Mouse (Mus musculus): Measurements from ENCODE around the gene Myrip.
"Not testable (repeated sequence)": the region's sequence is repeated elsewhere in the genome, so short reads cannot be mapped to it uniquely, and the experiment has no call there.

The Myrip gene

DNA sequence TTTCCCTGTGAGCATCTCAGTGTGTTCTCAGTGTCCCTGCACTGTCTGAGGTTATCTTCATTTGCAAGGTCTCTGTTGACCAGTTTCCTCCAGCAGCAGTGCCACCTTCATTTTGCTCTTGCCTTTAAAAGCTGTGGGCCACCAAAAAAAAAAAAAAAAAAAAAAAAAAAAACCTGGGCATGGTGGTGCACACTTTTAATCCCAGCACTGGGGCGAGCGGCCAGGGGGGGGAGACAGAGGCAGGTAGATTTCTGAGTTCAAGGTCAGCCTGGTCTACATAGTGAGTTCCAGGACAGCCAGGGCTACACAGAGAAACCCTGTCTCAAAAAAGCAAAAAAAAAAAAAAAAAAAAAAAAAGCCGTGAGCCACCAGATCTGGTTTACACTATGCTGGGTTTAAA lies 29.7 kb downstream of the Myrip start:
- DNase-seq (ENCODE audit: low read depth, low spot score) = not testable (repeated sequence)

DNA sequence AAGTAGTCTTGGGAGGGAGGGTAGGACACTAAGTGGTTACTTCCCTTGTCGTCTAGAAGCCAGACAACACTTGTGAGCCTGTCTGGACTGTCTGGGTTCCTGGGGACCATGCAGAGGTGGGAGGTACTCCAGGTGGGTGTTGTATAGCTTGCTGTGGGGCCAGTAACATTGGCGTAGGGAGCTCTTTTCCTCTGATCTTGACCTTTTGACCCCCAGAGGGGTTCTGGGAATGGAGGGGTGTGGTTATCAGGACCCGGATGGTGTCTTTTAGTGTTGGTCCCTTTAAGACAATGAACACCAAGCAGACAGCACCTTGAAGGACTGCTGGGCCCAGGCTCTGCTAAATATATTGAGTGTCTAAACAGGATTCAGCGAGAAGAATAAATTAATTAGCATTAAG lies 36.9 kb downstream of the Myrip start:
- no peak for DNase-seq (ENCODE audit: low read depth, low spot score)

DNA sequence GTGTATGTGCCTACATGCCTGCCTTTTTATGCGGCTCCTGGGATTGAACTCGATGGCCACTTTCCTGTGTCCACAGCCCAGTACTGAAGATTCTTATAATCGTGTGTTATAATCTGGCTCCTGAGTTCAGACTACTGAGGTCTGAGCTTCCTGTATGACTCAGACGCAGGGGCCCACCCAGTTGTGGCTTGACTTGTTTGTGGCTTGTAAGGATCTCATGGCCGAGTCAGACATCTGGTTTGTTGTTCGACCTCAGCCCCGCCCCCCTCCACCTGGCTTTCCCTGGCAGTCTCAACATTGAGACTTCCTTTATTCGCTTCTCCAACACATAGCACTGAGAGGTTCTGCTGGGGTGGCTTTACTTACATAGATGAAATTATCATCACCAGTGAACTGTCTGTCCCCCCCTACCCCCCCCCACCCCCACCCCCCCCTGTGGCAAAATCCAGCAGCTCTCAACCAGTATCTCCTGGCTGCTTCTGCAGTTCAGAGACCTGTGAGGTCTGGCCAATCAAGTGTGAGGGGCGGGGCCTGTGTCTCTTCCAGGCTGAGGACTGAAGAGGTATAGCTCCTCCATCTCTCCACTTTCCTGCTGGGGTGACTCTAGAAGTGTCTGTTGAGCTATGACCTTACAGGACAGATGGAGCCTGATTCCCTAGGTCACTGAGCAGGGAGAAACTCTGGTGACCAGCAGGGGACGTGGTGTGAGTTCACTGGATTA lies 38.8 kb downstream of the Myrip start:
- no peak for DNase-seq (ENCODE audit: low read depth, low spot score)

DNA sequence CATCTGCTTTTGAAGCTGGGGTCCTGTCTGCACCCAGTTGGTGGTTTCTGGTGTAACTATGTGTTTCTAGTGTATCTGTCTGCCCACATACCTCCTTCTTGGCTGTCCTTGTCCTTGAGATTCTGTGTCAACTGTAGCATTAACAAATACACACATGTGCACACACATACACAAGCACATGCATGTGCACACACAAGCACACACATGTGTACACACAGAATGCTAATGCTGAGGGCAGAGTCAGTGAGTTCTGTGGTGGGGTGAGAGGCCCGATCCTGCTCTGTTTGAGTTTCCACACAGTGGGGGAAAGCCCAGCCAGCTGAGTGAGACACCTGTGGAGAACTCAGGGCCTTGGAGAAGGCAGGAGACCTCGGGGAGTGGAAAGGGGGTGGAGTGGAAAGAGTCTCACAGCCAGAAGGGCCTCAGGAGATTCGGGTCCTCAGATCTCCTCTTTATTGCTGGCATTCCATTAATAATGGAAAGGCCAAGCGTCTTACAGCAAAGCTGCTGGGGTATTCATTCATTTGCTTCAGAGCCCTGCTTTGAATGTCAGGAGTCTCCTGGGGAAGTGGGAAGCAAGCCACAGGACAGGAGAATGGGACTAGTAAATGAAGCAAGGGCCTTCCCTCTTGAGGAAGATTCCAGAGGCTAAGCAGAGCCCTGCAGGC lies 41.9 kb downstream of the Myrip start:
- no peak for DNase-seq (ENCODE audit: low read depth, low spot score)

DNA sequence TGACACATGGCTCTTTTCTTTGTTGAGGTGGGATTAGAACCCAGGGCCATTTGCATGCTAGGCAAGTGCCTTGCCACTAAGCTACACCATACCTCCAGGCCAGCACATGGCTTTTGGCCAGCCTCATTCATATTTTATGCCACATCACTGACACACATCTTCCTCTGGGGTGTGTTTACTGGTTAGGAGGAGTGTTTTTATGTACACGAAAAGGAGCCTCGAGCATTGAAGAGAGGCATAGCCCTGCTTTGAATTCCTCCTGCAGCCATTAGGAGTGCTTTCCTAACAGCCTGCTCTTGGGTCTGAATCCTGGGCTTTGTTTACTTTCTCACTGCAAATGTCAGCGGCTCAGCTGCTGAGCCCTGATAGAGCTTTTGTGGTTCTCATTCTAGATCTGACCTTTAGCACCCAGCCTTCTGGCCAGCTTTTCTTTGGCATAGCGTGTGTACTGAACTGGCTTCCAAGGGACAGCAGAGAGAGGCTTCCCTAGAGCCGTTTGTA lies 44.4 kb downstream of the Myrip start:
- peak; percentile 23 for DNase-seq (ENCODE audit: low read depth, low spot score)

DNA sequence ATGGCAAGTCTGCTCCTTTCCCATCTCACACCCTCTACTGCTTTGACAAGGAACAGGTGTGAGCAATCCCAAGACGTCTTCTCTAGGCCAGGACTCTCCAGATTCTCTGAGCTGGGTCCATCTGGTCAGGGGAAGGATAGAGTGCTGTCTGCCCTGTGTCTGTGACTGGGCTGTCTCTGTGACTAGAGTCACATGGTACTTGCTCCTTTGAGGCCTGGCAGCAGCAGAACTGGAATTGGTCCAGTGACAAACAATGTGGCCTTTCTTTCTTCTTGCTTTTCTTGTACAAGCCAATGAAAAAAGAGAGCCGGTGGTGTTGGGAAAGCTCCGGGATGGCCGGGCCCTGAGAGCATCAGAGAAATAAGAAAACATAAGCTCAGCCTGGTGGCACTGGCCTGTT lies 47.8 kb downstream of the Myrip start:
- no peak for DNase-seq (ENCODE audit: low read depth, low spot score)

DNA sequence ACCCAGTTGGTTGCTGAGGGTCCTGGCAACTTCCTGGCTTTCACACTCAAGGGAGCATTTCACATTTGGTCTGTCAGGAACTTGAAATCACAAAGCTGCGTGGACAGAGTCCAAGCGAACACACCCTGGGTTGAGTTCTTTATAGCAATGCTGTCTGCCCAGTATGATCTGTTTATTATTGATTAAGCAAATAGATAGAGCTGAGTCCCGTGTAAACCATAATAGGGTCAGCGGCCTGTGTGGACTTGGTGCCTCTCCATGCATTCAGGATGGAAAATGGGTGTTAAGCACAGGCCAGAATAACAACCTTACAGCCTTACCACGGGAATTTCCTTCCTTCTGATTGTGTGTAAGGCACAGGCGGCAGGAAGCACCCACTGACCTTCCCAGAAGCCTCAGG lies 49.0 kb downstream of the Myrip start:
- DNase-seq (ENCODE audit: low read depth, low spot score) = no peak

DNA sequence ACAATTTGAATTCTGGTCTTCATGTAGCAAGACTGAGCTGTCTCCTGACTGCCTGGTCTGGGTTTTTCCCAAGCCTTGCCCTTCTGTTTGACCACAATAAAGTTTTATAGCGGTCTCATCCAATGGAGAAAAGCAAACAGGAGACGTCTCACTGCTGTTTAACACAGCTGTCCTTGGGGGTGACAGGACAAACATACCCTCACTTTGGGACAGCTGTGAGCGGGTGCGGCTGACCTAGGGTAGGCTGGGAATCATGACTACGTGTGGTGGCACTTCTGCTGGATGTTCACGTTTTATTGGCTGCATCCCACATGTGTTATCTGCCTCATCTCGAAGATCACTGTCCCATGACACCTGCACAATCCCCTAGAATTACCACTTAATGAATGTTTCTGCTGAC lies 49.7 kb downstream of the Myrip start:
- no peak for DNase-seq (ENCODE audit: low read depth, low spot score)

DNA sequence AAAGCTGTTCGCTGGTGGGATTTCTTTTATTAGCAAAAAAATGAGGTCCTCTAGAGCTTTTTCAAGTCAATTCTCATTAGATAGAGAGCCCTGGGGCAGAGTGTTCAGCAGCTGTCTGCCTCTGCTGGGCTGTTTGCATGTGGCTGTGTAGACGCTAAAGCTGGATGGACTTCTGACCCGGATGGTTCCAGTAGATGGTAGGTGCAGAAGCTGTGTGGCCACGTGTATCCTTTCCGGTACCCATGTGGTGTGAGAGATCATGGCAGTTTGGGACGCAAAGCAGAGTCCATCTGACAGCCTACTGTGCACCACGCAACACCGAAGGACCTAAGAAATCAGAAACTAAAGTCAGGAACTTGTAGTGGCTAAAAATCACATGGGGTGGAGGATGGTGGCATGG lies 50.2 kb downstream of the Myrip start:
- DNase-seq (ENCODE audit: low read depth, low spot score) = no peak

DNA sequence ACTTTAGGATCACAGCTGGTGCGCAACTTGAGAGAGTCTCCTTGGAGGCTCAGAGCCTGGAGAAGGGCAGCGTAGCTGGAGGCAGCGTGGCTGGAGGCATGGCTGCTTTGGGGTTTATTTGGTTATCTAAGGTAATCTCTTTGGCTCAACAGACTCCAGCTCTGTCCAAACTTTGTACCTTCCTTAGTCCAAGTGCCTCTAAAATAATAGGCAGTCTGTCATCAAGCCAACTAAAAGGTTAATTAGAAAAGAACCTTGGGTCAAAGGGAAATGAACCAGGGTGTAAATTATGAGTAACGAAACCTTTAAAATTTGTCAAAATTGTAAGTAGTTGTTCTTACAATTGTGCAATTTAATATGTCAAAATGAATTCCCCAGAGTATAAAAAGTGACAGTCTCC lies 51.7 kb downstream of the Myrip start:
- DNase-seq (ENCODE audit: low read depth, low spot score) = no peak

DNA sequence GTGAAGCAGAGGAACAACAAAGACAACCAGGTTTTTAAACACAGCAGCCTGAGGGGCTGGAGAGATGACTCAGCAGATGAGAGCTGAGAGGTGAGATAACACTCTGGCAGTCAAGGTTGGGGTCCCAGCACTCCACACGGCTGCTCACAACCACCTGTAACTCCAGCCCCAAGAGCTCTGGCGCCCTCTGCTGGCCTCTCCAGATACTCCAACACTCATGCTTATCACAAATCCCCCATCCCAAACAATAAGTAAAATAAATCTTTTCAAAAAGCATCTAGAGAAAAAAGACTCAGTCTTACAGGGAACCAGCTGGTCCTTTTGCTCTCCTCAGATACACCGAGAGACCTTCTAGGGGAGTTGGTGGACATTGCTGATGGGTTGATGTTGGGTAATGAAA lies 52.7 kb downstream of the Myrip start:
- no peak for DNase-seq (ENCODE audit: low read depth, low spot score)

DNA sequence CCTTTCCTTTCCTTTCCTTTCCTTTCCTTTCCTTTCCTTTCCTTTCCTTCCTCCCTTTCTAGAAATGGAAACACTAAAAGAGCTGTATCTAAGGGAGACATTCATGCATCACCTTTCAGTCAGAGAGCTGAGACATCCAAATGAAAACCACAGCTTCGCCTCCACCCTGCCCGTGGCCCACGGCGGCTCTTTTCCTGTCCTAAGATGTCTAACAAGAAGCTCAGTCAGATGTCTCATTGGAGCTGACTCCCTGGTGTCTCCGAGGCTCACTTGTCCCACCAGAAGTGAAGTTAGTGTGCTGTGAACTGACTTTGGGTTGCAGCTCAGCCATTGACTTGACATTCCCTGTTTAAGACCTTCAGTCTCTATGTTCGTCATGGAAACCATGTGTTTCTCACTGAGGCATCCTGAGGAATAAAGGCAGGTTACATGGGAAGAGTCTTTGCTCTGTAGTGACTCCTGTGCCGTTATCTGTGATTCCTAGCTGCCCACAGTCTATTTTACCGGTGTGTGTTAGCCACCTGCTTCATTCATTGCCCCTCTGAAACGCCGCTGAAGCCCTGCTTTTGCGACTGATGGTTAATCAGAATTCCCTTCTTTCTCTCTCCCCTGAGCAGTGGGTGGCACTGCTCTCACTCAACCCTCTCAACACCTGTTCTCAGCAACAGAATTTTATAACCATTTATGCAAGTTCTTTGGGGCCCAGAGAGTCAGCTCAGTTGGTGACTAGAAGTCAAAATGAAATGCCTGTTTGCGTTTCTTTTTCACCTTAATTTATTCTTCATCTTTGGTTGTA lies 53.4 kb downstream of the Myrip start:
- no peak for DNase-seq (ENCODE audit: low read depth, low spot score)

DNA sequence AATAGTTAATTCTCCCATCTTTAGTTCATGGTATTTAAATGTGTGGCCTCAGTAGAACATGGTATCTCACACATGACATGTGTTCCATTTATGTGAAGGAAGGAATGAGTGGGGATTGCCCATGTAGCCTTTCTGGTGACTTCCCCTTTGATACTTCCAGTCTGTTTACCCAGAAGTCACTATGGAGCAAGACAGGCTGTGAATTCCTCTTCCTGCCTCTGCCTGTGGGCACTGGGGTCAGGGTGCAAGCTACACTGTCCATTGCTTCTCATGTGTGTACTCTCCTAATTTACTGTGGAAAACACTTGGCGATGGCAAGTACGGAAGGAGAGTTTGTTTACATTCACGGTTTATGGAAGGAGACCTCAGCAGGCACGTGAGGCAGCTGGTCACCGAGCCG lies 55.2 kb downstream of the Myrip start:
- DNase-seq (ENCODE audit: low read depth, low spot score) = no peak

DNA sequence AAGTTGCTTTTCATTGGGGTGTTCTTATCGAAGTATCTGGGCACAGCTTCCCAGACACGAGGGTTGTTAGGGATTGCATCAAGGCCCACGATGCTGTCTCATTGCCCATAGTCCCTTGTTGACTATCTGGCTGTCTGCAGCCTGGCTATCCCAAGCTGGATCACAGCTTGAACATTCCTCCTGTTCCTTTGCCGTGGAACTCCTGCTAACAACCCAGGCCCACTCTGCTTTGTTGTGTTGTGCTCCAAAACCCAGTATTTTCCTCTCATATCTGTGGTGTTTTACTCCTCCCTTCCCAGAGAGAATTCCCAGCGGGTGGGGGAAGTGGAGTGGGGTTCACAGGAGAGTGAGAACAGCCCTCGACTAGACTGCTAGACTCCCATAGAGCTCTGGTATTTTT lies 56.7 kb downstream of the Myrip start:
- DNase-seq (ENCODE audit: low read depth, low spot score) = no peak

DNA sequence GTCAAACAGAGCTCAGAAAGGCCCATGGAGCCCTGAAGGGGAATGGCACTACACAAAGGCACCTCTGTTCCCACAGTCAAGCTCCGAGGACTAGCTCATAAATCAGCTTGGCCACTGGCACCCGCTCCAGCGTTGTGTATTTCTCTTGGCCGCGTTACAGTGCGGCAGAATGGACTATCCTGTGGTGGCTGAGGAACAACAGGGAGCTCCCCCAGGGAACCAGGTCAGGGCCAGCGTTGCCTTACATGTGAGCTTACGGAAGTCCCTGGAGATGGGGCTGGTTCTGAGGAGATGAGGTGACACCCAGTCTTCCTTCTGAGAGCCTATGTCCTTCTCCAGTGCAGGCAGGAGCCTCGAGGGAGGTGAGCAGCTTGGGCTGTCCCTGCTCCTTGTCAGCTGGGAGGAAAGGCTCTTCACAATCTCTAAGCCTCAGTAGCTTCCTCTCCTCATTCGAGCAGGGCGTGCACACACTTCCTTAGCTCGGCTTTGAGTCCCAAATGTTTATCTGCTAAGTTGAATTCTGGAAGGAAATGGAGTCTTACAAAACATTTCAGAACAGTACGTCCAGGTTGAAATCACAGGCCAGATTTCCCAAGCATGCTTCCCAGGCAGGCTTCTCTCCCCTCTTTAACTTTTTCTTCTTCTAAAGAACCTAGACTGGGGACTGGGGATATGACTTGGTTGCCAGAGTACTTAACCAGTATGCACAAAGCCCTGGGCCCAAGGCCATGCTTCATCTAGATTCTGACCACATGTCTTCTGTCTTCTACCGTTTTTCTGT lies 59.3 kb downstream of the Myrip start:
- DNase-seq (ENCODE audit: low read depth, low spot score) = peak; percentile 76

DNA sequence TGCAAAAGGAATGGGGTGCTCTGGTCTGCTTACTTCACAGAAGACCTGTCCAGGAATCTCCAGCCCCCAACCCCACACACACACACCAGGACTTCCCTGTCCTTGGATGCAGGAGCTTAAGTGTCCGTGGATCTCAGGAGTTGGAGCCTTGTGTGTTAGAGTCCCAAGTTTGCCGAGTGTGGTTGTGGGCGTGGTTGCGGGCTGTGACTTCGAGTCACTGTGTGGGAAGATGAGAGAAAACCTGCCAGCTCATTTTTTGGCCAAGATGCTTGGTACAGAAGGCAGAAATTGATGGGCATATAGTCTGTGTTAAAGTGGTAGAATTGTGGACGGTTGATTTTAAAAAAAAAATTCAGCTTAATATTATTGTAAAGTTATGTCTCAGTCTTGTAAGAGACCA lies 60.3 kb downstream of the Myrip start:
- no peak for DNase-seq (ENCODE audit: low read depth, low spot score)

DNA sequence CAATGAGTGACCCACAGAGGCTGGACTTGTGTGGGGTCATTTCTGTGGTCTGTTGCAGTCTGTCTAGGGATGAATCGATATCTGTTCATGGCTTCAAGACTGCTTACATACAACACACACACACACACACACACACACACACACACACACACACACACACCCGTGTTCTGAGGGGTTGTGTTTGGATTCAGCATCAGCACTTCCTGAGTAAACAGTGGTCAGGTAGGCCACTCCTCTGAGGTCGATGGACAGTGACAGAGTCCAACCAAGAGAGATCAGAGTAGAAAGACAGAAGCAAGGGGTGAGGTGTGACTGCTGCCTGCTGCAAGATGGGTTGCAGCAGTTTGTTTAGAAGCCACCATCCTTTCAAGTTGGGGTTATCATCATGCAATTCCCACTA lies 61.4 kb downstream of the Myrip start:
- no peak for DNase-seq (ENCODE audit: low read depth, low spot score)

DNA sequence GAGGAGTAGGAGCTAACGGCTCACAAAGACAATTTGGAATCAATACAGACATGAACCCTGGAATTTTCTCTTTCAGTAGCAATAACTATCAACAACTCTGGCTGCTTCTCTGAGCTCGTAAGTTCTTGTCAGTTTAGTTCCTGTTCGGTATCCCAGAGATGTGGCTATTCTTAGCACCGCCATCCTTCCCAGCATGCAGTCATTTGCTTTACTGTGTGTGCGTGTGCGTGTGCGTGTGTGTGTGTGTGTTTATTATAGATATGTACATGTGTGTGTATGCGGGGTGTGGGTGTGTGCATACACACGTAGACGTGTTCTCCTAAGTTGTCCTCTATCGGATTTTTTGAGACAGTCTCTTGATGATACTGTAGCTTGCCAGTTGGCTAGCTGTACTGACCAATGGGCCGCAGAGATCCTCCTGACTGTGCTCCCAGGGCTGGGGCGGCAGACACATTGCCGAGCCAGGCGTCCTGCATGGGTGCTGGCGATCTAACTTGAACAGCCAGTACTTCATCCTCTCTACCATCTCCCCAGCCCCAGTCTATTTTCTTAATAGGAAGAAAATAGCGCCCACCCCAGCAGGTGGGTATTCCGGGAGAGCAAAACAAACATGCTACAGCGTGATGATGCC lies 63.5 kb downstream of the Myrip start:
- no peak for DNase-seq (ENCODE audit: low read depth, low spot score)

DNA sequence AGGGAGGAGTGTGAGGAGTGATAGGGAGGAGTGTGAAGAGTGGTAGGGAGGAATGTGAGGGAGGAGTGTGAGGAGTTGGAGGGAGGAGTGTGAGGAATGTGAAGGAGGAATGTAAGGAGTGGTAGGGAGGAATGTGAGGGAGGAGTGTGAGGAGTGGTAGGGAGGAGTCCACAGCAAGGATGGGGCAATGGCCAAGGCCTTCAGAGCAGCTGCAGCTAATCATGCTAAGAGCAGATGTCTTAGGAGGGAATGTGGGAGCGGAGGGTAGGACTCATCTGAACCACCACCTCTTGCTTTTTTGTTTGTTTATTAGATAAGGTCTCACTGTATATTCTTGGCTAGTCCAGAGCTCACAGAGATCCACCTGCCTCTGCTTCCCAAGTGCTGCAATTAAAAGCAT lies 66.2 kb downstream of the Myrip start:
- DNase-seq (ENCODE audit: low read depth, low spot score) = no peak

DNA sequence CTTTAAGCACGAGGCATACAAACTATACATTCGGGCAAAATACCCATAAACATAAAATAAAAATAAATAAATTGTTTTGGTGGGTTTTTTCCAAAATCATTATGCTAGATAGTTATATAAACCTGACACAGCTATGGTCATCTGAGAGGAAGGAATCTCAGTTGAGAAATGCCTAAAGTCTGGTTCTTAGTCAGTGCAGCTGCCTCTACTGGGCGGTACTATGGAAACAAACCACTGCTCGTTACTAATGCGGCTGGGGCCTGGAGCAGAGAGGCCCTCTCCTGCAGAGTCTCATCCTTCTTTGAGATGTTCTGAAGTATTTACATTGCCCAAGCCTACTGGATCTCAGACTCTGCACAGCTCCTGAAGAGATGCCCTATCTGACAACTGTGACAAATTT lies 70.3 kb downstream of the Myrip start:
- no peak for DNase-seq (ENCODE audit: low read depth, low spot score)

DNA sequence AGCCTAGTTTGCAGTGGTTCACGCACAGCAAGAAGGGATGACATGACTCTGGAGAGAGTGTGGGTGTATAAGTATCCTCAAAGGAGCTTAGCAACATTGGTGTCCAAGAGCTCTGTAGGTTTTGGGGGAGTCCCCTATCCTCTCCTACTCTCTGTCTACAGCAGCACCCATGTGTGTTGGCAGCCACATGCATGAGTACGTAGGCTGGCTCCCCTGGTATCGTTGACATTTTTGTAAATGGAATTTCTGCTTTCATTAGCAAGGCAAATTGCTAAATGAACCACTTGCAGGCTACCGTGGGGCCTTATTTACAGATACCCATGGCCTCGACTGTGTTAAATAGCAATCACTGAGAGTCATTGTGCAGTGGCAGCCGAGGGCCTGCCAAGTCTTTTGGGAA lies 71.0 kb downstream of the Myrip start:
- no peak for DNase-seq (ENCODE audit: low read depth, low spot score)

Measured in mesoderm, embryonic 11.5 days (tissue).